Mouse (Mus musculus) embryonic stem cell, embryonic (primary cell): ENCODE data around the gene Nav2.

Source experiments
- CTCF ChIA-PET, 4 experiments: fragments of 300-600 bp in 2 of 4; fragments of 350-600 bp in 2 of 4; sonication (Branson Sonifier 250); formaldehyde crosslinking; loops; one replicate each; lab custom pipeline; 2022; ENCODE audit warnings: inconsistent platforms in 2 of 4; lab: Charles Lee
- POLR2A ChIA-PET, 4 experiments: fragments of 300-600 bp in 2 of 4; fragments of 350-600 bp in 2 of 4; sonication (Branson Sonifier 250); formaldehyde crosslinking; loops; one replicate each; lab custom pipeline; 2022; ENCODE audit warnings: antibody characterized with exemption in 4 of 4, inconsistent platforms in 1 of 4; lab: Charles Lee

The Nav2 gene

DNA sequence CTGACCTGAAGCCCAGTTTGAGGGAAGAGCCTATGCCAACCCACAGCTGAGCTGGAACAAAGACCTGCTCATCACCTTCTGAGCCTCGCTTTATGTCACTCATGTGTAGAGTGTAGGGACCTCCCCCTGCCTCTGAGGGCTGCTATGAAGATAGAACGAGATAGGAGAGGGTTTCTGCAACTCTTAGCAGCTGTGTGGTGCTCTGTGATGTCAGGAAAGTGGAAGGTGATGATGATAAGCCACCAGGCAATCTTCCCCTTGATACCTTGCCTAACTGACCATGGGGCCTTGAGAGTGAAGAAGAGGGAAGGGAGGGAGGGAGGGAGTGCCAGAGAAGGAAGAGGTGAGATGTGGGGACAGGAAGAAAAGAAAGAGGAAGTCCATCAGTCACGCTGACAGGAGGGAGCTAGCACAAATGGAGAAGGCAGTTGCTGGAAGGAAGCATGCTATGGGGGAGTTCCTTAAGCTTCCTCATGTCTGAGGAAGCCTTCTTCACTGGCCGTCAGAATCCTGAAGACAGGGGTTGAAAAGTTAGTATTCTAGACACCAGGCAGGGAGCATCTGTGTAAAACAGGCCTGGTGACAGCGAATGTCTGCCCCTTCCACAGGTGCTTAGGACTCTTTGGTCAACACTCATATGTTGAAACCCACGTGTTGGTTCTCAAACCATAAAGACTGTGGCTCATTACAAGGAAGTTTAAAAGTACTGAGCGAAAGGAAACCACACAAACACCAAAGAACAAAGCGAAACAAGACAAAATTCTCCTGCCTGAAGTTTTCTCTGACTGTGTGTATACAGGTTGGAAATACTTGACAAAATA, at the start of gene Nav2:
Gene Nav2 (plus strand): TSS at position 196 of the 821 bp plus-strand sequence.
- ChIA-PET POLR2A (interaction anchor here in 2 of 4 experiments (0.7 to 1.4 kb wide), 2 partner anchors 27 to 209 kb away, joined by 3 to 6 read pairs; partner anchors contain the start of gene E2f8 (in 1 of the 2)), CTCF (interaction anchor here in 2 of 4 experiments (0.6 to 1.3 kb wide), 2 partner anchors 20 kb away, joined by 4 to 5 read pairs; no protein-coding TSS in a partner anchor)

DNA sequence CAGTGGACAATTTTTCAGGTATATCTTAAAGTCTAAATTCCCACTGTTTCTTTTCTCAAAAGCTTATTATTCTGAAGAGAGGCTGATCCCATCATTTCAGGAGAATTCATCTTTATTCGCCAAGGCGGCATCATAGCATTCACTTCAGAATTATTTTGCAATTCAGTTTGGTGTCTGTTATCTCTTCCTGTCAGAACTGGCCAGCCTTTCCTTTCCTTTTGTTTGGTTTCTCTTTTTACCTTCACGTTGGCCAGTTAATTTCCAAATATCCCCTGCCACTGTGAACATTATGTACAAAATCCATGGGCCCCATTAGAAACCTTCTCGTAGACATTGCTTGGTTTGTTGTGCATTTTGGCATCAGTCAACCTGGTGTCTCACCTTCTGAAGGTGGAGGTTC, 49.2 kb upstream of the Nav2 start:
- ChIA-PET CTCF (no interaction called here), POLR2A (interaction anchor here in 1 of 4 experiments (0.9 kb wide), 1 partner anchor 14 kb away, joined by 4 read pairs; no protein-coding TSS in a partner anchor)

DNA sequence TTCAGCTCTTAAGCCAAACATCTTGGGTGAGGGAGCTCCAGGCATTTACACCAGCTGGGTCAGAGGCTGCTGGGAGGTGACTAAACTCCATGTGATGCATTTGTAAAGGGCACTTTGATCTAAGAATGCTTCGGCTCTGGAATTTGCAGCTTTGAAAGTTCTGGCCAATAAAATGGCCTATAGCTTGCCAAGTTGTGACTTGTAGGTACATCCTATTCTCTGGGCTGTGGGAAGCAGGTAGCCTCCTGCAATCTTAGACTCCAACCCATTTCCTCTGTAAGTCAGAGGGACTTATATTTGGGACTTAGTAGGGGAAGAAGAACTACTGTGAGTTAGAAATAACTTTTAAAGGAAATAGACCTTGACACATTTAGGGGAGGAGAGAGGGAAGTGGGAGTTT, 47.6 kb upstream of the Nav2 start:
- CTCF ChIA-PET = interaction anchor here in 2 of 4 experiments (0.5 to 0.6 kb wide), 2 partner anchors 21 to 1068 kb away, joined by 4 to 6 read pairs; no protein-coding TSS in a partner anchor
- POLR2A ChIA-PET = interaction anchor here in 2 of 4 experiments (0.6 to 1.6 kb wide), 2 partner anchors 13 to 33 kb away, joined by 3 to 4 read pairs; no protein-coding TSS in a partner anchor

DNA sequence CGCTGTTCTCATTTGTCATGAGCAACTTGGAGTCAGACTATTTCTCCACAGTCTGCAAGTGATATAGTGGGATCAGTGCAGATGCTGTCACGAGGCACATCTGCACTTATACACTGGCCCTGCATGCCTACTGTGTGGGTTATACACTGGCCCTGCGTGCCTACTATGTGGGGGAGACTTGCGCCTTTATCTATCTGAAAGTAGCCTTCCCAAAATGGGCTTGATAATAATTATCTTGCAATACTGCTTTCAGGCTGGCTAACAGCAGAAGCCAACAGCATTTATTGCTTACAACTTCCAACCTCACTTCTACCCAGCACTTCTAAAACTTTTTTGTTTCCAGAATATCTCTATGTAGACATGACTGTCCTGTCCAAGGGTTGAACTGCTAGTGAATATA, 46.7 kb upstream of the Nav2 start:
- ChIA-PET POLR2A (interaction anchor here in 2 of 4 experiments (0.6 to 1.6 kb wide), 2 partner anchors 12 to 33 kb away, joined by 3 to 4 read pairs; no protein-coding TSS in a partner anchor), CTCF (no interaction called here)

DNA sequence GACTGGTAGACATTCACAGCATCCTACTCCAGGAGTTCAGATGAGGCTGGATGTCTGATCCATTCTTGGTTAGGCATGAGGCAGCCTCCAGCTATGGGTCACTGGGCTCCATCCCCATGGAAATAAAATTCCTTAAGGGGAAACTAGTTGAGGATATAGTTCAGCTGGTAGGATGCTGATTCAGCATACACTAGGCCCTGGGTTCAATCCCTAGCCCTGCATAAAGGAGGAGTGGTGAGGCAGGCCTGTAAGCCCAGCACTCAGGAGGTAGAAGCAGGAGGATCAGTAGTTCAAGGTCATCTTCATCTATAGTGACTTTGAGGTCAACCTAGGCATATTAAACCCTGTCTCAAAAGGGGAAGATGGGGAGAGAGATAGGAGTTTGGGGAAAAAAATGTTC, 44.3 kb upstream of the Nav2 start:
- CTCF ChIA-PET = interaction anchor here in 1 of 4 experiments (0.5 kb wide), 1 partner anchor 12 kb away, joined by 3 read pairs; no protein-coding TSS in a partner anchor
- POLR2A ChIA-PET = no interaction called here

DNA sequence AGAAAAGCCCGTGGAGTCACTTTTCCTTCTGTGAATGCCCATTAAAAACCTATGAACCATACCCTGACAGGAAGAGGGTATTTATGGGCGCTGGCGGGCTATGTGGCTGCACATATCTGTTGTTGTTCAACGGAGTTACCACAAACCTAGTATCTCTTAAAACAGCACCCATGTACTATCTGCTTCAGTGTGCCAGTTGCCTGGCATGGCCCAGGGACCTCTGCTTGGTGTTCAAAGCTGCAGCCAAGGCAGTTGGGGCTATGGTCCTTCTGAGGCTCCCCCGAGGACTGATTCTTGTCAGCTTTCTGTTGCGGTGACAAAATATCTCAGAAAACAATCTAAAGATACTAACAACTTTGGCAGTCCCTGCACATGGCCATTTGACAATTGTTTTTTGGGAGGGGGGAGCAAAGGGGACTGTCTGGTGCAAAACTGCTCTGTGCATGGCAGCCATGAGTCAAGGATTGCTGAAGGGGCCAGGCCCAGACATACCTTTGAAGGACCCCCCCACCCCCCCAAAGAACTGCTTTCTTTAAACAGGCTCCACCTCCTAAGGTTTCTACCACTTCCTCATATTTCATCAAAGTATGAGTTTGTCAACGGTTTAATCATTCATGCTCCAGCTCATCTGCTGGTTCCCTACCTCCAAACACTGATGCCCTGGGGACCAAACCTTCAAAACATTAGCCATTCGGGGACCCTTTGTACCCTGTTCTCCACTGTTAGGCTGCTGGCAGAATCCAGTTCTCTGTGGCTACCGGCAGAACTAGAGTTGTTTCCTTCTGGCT, 43.7 kb upstream of the Nav2 start:
- ChIA-PET POLR2A (interaction anchor here in 1 of 4 experiments (0.6 kb wide), 1 partner anchor 280 kb away, joined by 8 read pairs; no protein-coding TSS in a partner anchor), CTCF (no interaction called here)

DNA sequence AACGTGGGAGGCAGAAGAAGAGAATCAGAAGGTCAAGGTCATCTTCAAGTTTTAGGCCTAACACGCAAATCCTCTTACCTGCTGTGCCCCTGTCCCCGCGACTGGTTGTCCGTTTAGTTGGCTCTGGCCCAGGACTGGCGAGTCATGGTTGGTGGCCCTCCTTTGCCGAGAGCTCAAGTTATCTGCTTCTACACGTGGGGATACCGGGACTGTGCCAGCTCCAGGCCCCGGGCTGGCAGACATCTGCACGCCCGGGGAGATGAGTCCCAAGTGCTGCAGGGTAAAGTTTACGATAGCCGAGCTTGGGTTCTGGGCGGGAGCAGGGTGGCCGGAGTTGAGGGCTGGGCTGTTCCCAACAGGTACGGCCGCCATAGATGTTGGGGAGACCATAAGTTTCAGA, 40.9 kb upstream of the Nav2 start:
- ChIA-PET CTCF (interaction anchor here in 1 of 4 experiments (0.6 to 1.2 kb wide), 2 partner anchors 9 to 383 kb away, joined by 3 read pairs; no protein-coding TSS in a partner anchor), POLR2A (interaction anchor here in 2 of 4 experiments (0.8 to 2.7 kb wide), 4 partner anchors 13 to 33 kb away, joined by 3 to 6 read pairs (median 3); partner anchors contain the start of gene E2f8 (in 2 of the 2))

DNA sequence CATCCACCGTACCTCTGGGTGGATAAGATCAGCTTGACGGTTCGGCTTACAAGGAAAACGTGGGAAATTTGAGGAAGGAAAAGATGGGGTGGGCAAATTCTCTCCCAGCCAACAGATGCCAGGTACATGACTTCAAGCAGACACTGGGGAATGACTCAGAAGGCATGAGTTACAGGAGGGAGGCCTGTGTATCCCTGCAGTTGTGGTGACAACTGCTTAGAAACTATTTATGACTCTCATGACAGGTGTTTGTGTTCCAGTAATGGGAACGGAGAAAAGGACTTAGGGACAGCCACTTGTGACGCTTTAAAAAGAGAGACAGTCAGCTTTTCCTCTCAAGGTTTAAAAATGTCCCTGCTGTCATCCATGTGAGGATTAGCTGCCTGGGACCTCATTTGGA, 38.4 kb upstream of the Nav2 start:
- CTCF ChIA-PET = interaction anchor here in 1 of 4 experiments (1.1 to 1.2 kb wide), 2 partner anchors 23 to 122 kb away, joined by 3 read pairs; no protein-coding TSS in a partner anchor

DNA sequence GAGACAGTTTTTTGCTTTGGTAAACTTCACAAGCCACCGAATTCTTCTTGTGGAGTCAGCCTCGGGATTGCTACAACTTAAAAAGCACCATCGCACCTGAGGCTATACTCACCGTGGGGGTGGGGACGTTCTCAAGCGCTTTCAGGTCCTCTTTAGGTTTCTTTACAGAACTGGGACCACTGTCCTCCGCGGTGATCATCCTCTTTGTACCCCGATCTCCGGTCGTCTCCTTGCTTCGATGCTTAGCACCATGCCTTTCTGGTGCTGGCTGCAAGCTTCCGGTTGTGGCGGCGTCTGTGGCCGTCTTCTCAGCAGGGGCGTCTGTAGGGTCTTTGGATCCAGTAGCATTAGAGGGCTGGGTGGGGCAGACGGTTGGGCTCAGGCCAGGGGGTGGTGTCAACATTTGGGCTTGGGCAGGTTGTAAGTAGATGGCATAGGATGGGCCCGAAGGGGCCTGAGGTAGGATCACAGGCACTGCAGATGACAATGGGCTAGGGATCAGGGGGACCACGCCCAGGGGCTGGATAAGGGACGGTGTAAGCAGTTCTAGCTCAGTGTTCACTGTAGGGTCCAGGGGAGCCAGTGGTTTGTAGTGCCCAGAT, 37.8 kb upstream of the Nav2 start:
- POLR2A ChIA-PET = interaction anchor here in 2 of 4 experiments (1.3 to 2.3 kb wide), 2 partner anchors 8 to 11 kb away, joined by 4 to 9 read pairs; partner anchors contain the start of gene E2f8 (in 1 of the 2)
- CTCF ChIA-PET = interaction anchor here in 2 of 4 experiments (1.0 to 1.3 kb wide), 3 partner anchors 23 to 32 kb away, joined by 3 read pairs; no protein-coding TSS in a partner anchor

More for the DNA sequence above, 38.4 kb upstream of the Nav2 start:
- POLR2A ChIA-PET = interaction anchor here in 2 of 4 experiments (1.4 to 2.3 kb wide), 2 partner anchors 11 kb away, joined by 4 to 9 read pairs; partner anchors contain the start of gene E2f8 (in 2 of the 2)

DNA sequence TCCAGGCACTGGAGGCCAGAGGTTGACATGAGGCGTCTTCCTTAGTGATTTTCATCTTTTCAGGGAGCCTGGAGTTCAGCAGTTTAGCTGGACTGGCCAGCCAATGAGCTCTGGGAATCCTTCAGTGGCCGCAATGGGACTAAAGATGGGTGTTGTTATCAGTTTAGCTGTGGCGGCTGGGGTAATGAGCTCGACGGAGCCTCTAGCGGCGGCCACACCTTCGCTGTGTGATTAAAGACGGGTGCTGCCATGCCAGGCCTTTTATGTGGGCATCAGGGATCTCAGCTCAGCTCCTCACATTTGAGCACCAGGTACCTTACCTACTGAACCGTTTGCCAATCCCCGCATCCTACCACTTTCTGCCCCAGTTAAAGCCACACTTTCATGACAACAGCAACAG, 37.2 kb upstream of the Nav2 start:
- ChIA-PET POLR2A (interaction anchor here in 2 of 4 experiments (1.3 to 2.3 kb wide), 3 partner anchors 8 to 15 kb away, joined by 4 to 9 read pairs (median 4); partner anchors contain the start of gene E2f8 (in 1 of the 2)), CTCF (interaction anchor here in 3 of 4 experiments (0.5 to 1.3 kb wide), 4 partner anchors 11 to 33 kb away, joined by 3 to 7 read pairs (median 3); no protein-coding TSS in a partner anchor)

DNA sequence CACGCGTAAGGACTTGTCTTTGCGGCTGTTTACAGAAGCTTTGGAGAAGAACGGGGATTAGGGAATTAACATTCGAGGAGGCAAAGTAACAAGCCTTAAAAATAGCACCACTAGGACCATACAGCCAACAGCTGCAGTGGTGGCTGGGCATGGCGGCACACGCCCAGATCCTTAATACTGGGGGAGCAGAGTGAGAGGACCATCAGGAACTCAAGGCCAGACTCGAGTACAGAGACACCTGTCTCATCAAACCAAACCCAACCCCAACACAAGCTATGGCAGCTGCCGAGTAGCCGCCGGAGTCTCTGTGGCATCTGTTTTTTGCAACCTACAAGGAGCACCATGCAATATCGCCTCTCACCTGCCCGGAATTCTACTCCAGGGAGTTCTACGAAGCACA, 33.4 kb upstream of the Nav2 start:
- POLR2A ChIA-PET = interaction anchor here in 1 of 4 experiments (1.5 kb wide), 1 partner anchor 24 kb away, joined by 3 read pairs; no protein-coding TSS in a partner anchor
- CTCF ChIA-PET = interaction anchor here in 1 of 4 experiments (3.0 kb wide), 1 partner anchor 125 kb away, joined by 8 read pairs; no protein-coding TSS in a partner anchor

DNA sequence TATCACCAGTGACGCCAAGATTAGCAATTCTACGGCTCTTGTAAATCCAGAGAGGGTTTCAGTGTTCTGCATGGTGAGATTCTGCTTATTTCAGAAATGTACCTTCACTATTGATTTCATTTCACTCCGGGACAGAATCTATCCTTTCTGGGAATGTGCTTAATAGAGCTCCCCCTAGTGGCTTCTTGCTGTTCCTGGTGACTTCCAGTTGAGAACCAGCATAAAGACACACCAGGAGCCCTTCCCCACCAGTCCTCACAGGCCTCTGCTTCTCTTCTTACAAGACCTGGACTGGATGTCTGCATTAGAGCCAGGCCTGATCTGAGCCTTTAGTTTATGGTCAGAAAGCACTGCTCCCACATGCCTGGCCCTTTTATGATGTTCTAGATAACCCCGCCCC, 32.0 kb upstream of the Nav2 start:
- POLR2A ChIA-PET = interaction anchor here in 2 of 4 experiments (0.6 to 2.2 kb wide), 2 partner anchors 86 to 525 kb away, joined by 5 to 8 read pairs; no protein-coding TSS in a partner anchor

DNA sequence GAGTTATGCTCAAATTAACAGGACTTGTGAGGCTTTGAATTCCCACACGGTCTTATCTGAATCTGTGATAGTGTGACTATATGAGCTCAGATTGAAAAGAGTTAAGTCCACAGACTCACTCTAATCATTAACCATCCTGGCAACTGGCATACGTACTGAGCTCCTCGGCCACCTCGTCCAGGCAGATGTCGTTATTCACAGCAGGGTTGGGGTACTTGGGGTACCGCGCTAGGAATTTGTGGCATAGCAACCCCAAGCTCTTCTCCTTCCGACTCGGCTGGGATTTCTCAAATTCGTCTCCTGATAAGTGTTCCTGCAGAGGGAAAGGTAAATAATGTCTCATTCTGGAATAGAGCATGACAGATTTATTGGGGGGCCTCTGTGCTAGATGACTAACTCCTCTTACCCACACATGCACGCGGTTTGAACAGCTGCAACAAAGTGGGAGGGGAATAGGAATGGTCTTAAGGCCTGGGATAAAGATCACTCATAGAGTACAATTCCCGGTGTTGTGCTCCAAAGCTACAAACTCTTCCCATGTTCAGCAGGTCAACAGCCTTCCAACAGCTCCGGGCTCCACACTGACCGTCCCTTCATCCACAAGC, 30.6 kb upstream of the Nav2 start:
- POLR2A ChIA-PET = interaction anchor here in 3 of 4 experiments (0.6 to 2.2 kb wide), 4 partner anchors 36 to 118 kb away, joined by 3 to 8 read pairs (median 3); partner anchors contain the start of gene Zdhhc13 (in 1 of the 3)

More for the DNA sequence above, 32.0 kb upstream of the Nav2 start:
- CTCF ChIA-PET = interaction anchor here (0.5 to 3.0 kb wide), 12 partner anchors 9 to 1790 kb away, joined by 3 to 8 read pairs (median 4); no protein-coding TSS in a partner anchor

DNA sequence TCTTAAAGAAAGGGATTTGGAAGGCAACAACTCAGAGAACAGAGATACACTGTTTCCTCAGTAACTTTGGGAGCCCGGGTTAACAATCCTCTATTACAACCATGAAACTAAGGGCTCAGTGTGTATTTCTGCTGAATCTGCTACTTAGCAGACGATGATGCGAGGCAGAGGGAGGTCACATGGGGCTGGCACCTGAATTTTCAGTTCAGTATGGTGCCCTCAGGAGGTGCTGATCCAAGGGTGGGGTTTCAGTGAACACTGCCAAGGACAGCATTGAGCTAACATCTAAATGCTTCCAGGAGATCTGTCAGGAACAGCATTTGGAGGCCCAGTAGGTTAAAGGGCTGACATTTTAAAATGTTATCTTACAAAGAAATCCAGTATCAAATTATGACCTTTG, 28.9 kb upstream of the Nav2 start:
- POLR2A ChIA-PET = interaction anchor here in 1 of 4 experiments (1.1 to 1.9 kb wide), 2 partner anchors 12 to 70 kb away, joined by 3 to 6 read pairs; no protein-coding TSS in a partner anchor
- CTCF ChIA-PET = interaction anchor here in 1 of 4 experiments (0.6 kb wide), 1 partner anchor 307 kb away, joined by 3 read pairs; no protein-coding TSS in a partner anchor

More for the DNA sequence above, 30.6 kb upstream of the Nav2 start:
- CTCF ChIA-PET = interaction anchor here in 1 of 4 experiments (0.6 kb wide), 1 partner anchor 24 kb away, joined by 3 read pairs; no protein-coding TSS in a partner anchor

DNA sequence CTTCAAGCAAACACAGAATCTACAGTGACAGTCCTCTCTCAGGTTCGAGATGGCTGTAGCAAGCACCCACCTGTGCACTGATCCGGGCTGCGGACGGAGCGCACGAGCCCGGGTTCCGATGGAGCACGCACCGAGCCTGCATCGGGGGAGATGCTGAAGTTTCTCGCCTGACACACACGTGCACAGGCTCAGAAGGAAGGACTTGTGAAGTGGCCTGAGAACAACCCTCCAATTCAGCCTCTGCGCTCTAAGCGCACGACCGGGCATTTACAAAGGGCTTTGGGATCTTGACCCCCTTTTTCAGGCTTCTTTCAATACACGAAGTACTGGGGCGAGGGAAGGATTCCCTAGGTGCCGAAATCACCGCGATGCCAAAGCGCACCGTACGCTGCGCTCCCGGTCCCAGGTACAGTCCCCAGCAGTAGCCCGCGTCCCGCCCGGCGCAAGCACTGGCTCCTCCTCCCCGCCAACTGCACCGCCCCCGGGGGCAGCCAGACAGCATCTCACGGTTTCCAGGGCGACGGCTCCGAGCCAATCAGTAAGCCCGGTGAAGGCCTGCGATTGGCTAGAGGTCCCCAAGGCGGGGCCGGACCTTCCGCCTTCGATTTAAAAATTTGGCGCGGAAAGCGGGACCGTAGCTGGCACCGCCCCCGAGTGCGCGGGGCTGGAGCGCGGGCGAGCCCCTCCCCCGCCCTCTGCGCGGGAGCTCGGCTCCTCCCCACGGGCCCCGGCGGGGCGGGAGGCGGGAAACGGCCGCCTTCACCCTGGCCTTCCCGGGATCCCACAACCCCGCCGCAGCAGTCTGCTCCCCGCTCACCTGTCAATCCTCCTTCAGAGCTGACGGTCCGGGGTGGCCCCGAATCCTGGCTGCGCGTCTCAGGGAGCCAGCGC, 27.7 kb upstream of the Nav2 start:
- ChIA-PET CTCF (interaction anchor here (0.5 to 3.2 kb wide), 10 partner anchors 13 to 423 kb away, joined by 3 to 10 read pairs (median 4); no protein-coding TSS in a partner anchor), POLR2A (interaction anchor here in 3 of 4 experiments (0.6 to 2.8 kb wide), 25 partner anchors 10 to 467 kb away, joined by 3 to 12 read pairs (median 4); no protein-coding TSS in a partner anchor)
